Mouse (Mus musculus): ENCODE results near the gene Tspan18. TPM values are rescaled to one million over a fixed set of nuclear protein-coding genes. Genes with fewer than 3 reads are reported as not detected.

The Tspan18 gene
- polyA plus RNA-seq, 1 experiment from 2014 or later, result 20.1 TPM

DNA sequence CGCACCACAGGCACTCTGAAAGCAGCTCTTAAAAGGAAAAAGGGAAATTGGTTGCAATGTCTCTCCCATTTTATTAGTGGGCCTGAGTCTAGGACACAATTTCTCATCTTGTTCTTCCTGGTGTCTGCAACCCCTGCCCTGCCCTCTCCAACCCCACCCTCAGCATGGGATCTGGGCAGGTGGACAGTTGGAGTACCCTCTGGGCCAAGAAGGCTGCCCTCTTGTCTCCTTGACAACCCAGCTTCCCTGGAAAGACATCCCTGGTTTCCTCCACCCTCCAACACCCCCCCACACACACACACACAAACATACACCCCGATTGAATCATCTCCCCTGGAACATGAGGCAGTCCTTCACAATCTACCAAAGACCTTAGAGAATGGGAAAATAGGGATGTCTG lies 158.6 kb downstream of the Tspan18 start:
- no peak overlapping the region for H3K4me2 ChIP-seq (ENCODE audit: low read length)

DNA sequence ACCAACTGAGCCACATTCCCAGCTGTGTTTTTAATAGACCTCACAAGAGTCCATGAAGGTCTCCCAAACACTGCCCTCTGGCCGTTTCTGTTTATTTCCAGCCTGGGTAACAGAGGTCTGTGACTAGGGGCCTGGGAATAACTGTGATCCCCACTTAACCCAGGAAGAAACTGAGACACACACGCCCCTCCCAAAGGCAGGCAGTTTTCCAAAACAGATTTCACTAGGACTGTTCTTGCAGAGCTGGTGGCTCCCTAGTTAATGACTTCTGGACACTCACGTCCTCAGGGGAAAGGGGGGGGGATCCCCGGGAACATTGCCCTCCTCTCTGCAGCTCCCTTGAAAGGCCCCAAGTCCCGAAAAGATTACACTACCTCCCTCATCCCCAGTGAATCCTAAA lies 159.0 kb downstream of the Tspan18 start:
- WGBS, result 22% methylated on average over 5 of the region's 5 CpGs
- H3K4me3 ChIP-seq (ENCODE audit: low read depth, low read length), result no peak overlapping the region
- ATAC-seq, result no peak
- H3K4me1 ChIP-seq (ENCODE audit: control insufficient read depth, insufficient read depth, low read length), result peaks cover 45% of the 10 kb centered on the region
- no peak overlapping the region for H3K4me2 ChIP-seq (ENCODE audit: low read length)
- H3K9ac ChIP-seq (ENCODE audit: low read depth, low read length), result no peak overlapping the region
- no peaks in the 10 kb centered on the region for H3K36me3 ChIP-seq (ENCODE audit: control insufficient read depth, insufficient read depth, low read length)
- H3K27ac ChIP-seq (ENCODE audit: low read length), result peak overlapping the region; percentile 3; the same call in 1 of the 2 replicates
- no peaks in the 10 kb centered on the region for H3K9me3 ChIP-seq (replicated peaks; ENCODE audit: control insufficient read depth, low read length, poor library complexity, severe bottlenecking)
- no peaks in the 10 kb centered on the region for H3K27me3 ChIP-seq (ENCODE audit: control insufficient read depth, insufficient read depth, low read depth, low read length)

More for the DNA sequence above, 158.6 kb downstream of the Tspan18 start:
- Histone ChIP-seq H3K9ac (ENCODE audit: low read depth, low read length) (no peak overlapping the region), H3K4me1 (ENCODE audit: control insufficient read depth, insufficient read depth, low read length) (peaks cover 49% of the 10 kb centered on the region), H3K36me3 (ENCODE audit: control insufficient read depth, insufficient read depth, low read length) (no peaks in the 10 kb centered on the region), H3K27ac (ENCODE audit: low read length) (no peak overlapping the region), H3K9me3 (replicated peaks; ENCODE audit: control insufficient read depth, low read length, poor library complexity, severe bottlenecking) (no peaks in the 10 kb centered on the region), H3K4me3 (ENCODE audit: low read depth, low read length) (no peak overlapping the region), H3K27me3 (ENCODE audit: control insufficient read depth, insufficient read depth, low read depth, low read length) (no peaks in the 10 kb centered on the region)
- no peak for ATAC-seq
- WGBS, result 68% methylated on average over 2 of the region's 2 CpGs

DNA sequence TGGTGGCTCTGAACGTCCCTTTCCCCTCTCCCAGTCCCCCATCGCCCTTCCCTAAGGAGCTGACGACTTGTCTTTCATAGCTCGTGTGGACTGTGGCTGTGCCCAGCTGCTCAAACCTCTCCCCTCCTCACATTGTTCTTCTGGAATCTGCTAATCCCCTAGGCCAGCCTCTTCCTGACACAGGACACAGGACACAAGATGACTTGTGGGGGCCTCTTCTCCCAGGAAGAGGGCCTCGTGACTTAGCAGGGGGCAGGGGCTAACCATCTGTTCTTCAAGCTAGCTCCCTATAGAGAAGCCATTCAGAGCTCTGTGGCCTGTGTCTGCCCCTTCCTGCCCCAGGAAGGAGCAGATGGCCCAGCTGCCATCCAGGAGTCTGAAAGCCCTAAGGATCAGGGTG lies 160.1 kb downstream of the Tspan18 start:
- Histone ChIP-seq H3K4me2 (ENCODE audit: low read length) (no peak overlapping the region), H3K9me3 (replicated peaks; ENCODE audit: control insufficient read depth, low read length, poor library complexity, severe bottlenecking) (no peaks in the 10 kb centered on the region), H3K27ac (ENCODE audit: low read length) (no peak overlapping the region), H3K4me3 (ENCODE audit: low read depth, low read length) (no peak overlapping the region), H3K27me3 (ENCODE audit: control insufficient read depth, insufficient read depth, low read depth, low read length) (no peaks in the 10 kb centered on the region), H3K9ac (ENCODE audit: low read depth, low read length) (0 out of 2 replicates have a peak overlapping the region, but pooled peaks have one; percentile 12), H3K36me3 (ENCODE audit: control insufficient read depth, insufficient read depth, low read length) (no peaks in the 10 kb centered on the region), H3K4me1 (ENCODE audit: control insufficient read depth, insufficient read depth, low read length) (peaks cover 34% of the 10 kb centered on the region)
- 11% methylated on average over 5 of the region's 5 CpGs for WGBS
- ATAC-seq, result no peak

DNA sequence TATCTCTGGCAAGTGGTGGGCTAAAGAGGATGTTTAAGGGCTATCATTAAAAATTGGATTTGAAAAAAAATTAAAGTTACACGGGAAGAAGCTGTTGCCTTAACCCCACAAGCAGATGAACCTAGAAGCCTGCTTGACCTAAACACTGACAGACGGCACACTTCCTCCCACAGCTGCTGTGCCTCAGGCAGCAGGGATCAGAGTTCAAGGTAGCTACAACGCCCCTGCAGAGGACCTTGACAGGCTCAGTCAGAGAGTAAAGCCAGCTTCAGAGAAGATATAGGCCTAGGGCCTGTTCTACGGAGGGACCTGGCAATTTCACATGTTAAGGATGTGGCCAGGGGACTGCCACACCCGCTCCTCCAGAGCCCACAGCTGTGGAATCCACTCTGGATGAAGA lies 161.8 kb downstream of the Tspan18 start:
- Histone ChIP-seq H3K9me3 (replicated peaks; ENCODE audit: control insufficient read depth, low read length, poor library complexity, severe bottlenecking) (no peaks in the 10 kb centered on the region), H3K27me3 (ENCODE audit: control insufficient read depth, insufficient read depth, low read depth, low read length) (no peaks in the 10 kb centered on the region), H3K4me1 (ENCODE audit: control insufficient read depth, insufficient read depth, low read length) (peaks cover 28% of the 10 kb centered on the region), H3K4me3 (ENCODE audit: low read depth, low read length) (no peak overlapping the region), H3K27ac (ENCODE audit: low read length) (no peak overlapping the region), H3K36me3 (ENCODE audit: control insufficient read depth, insufficient read depth, low read length) (no peaks in the 10 kb centered on the region), H3K4me2 (ENCODE audit: low read length) (no peak overlapping the region), H3K9ac (ENCODE audit: low read depth, low read length) (no peak overlapping the region)
- 49% methylated on average over 5 of the region's 5 CpGs for WGBS
- no peak for ATAC-seq

DNA sequence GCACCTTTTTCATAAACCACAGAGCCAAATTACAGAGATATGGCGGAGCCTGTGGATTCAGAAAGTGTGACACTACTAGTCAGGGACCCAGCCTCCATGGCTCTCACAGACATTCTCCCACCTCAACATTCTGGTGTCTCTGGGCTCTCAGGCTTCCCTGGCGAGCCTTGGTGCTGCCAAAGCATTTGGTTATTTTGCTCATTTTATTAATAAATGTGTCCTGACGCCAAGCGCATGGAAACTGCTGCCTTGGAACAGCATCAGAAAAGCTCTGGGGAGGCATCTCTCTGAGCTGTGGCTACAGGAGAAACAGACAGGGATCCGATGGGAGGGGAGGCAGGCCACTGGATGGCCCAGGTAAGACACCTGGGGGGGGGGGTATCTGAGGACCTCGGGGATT lies 162.4 kb downstream of the Tspan18 start:
- Histone ChIP-seq H3K4me3 (ENCODE audit: low read depth, low read length) (no peak overlapping the region), H3K27me3 (ENCODE audit: control insufficient read depth, insufficient read depth, low read depth, low read length) (no peaks in the 10 kb centered on the region), H3K36me3 (ENCODE audit: control insufficient read depth, insufficient read depth, low read length) (no peaks in the 10 kb centered on the region), H3K9ac (ENCODE audit: low read depth, low read length) (no peak overlapping the region), H3K9me3 (replicated peaks; ENCODE audit: control insufficient read depth, low read length, poor library complexity, severe bottlenecking) (no peaks in the 10 kb centered on the region), H3K27ac (ENCODE audit: low read length) (no peak overlapping the region), H3K4me2 (ENCODE audit: low read length) (no peak overlapping the region), H3K4me1 (ENCODE audit: control insufficient read depth, insufficient read depth, low read length) (peaks cover 22% of the 10 kb centered on the region)
- ATAC-seq, result no peak
- 84% methylated on average over 6 of the region's 6 CpGs for WGBS

DNA sequence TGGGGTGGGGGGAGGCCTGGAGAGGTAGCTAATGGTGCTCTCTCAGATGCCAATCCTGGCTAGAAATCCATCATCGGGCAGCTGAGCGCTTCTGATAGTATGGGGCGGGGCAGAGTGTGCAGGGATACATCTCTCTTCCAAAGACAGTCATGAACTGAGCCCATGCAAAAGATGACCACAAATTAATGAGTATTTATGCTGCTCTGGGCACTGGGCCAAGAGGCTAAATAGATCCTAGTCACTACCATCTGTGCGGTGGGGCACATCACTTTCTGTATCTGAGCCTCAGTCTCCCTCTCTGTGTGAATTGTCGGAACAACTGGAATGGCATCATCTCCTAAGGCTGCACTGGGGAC lies 163.5 kb downstream of the Tspan18 start:
- no peak overlapping the region for H3K4me2 ChIP-seq (ENCODE audit: low read length)
- H3K9me3 ChIP-seq (replicated peaks; ENCODE audit: control insufficient read depth, low read length, poor library complexity, severe bottlenecking), result no peaks in the 10 kb centered on the region
- H3K9ac ChIP-seq (ENCODE audit: low read depth, low read length), result no peak overlapping the region
- H3K36me3 ChIP-seq (ENCODE audit: control insufficient read depth, insufficient read depth, low read length), result no peaks in the 10 kb centered on the region
- ATAC-seq, result no peak
- no peaks in the 10 kb centered on the region for H3K27me3 ChIP-seq (ENCODE audit: control insufficient read depth, insufficient read depth, low read depth, low read length)
- no peak overlapping the region for H3K27ac ChIP-seq (ENCODE audit: low read length)
- H3K4me1 ChIP-seq (ENCODE audit: control insufficient read depth, insufficient read depth, low read length), result peaks cover 22% of the 10 kb centered on the region
- WGBS, result 57% methylated on average over 5 of the region's 5 CpGs
- H3K4me3 ChIP-seq (ENCODE audit: low read depth, low read length), result no peak overlapping the region

DNA sequence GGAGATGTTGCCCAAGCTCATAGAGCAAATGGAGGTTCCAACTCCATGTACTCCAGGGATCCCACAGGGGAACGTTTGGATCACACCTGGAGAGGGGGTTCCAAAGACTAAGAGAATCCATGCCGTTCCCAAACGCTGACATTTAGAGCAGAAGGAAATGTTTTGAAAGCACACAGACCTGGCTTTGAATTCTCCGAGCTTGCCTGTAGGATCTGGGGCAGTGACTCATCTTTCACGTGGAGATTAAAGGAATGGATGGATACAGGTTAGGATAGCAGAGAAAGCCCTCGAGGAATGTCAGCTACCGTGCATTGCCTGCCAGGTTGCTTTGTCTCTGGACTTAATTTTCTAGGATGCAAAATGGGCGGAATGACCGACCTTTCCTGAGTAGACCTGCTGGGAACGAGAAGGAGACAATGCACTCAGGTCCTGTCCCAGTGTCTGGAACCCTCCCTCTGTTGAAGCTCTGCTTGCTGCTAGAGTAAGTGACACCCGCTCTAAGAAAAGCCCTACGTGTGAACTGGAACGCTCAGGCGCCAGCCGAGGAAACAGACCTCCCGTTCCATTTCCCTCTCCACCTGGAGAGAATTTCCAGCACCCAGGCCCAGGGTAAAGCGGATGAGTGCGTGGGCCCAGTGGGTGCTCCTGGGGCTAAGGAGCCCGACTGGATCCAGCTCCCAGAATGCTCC lies 164.0 kb downstream of the Tspan18 start:
- Histone ChIP-seq H3K27ac (ENCODE audit: low read length) (no peak overlapping the region), H3K36me3 (ENCODE audit: control insufficient read depth, insufficient read depth, low read length) (no peaks in the 10 kb centered on the region), H3K9ac (ENCODE audit: low read depth, low read length) (no peak overlapping the region), H3K4me2 (ENCODE audit: low read length) (no peak overlapping the region), H3K4me1 (ENCODE audit: control insufficient read depth, insufficient read depth, low read length) (peaks cover 18% of the 10 kb centered on the region), H3K9me3 (replicated peaks; ENCODE audit: control insufficient read depth, low read length, poor library complexity, severe bottlenecking) (no peaks in the 10 kb centered on the region), H3K27me3 (ENCODE audit: control insufficient read depth, insufficient read depth, low read depth, low read length) (no peaks in the 10 kb centered on the region), H3K4me3 (ENCODE audit: low read depth, low read length) (no peak overlapping the region)
- 74% methylated on average over 19 of the region's 19 CpGs for WGBS
- ATAC-seq, result no peak

DNA sequence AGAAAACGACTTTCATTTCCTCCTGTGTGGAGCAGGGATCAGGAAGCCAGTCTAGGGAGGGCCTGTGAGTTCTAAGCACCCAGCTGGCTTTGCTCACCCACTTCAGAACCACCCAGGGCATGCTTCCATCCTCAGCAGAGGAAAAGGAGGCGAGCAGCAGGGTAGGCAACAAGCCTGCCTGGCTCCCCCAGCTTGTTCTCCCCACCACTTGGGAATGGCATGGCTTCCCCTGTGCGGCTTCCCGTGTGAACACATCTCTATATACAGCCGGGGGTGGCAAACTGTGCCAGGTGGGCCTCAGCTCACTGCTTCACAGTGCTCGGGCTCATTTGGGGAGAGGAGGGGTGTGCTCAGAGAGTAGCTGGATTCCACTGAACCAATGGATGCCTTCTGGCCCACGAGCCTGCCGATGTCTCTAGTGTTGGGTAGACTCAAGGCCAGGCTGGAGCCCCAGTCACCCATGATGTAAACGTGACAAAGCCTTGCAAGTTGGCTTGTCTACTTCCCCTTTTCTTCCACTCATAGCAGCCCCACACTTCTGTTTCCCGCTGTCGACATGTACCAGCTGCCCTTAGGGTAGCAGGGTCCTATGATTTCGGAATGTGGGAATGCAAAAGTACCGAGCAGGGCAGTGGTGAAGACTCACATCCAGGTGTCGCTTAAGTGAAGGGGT lies 167.4 kb downstream of the Tspan18 start:
- Histone ChIP-seq H3K4me1 (ENCODE audit: control insufficient read depth, insufficient read depth, low read length) (peaks cover 8% of the 10 kb centered on the region), H3K27ac (ENCODE audit: low read length) (peak overlapping the region; percentile 63), H3K27me3 (ENCODE audit: control insufficient read depth, insufficient read depth, low read depth, low read length) (no peaks in the 10 kb centered on the region), H3K9me3 (replicated peaks; ENCODE audit: control insufficient read depth, low read length, poor library complexity, severe bottlenecking) (no peaks in the 10 kb centered on the region), H3K4me2 (ENCODE audit: low read length) (no peak overlapping the region), H3K9ac (ENCODE audit: low read depth, low read length) (no peak overlapping the region), H3K4me3 (ENCODE audit: low read depth, low read length) (no peak overlapping the region), H3K36me3 (ENCODE audit: control insufficient read depth, insufficient read depth, low read length) (no peaks in the 10 kb centered on the region)
- ATAC-seq, result no peak; the same call in 1 of the 2 replicates
- WGBS, result 85% methylated on average over 14 of the region's 14 CpGs

DNA sequence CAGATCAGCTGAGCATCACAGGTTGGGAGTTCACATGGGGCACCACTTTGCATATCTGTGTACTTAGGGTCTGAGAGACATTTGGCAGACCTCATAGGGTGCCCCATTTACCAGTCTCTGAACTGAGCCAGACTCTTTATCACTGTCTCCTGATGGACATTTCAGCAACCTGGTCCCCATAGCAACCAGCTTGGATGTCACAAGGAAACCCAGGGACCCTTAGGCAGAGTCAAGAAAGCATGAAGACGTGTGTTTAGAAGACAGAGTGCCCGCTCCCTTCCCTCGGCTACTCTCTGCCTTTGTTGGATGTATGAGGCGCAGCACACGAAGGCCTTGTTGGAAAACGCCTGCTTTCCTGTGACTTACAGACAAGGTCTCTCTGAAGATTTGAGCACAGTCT lies 168.0 kb downstream of the Tspan18 start:
- peak; percentile 61; the same call in 1 of the 2 replicates for ATAC-seq
- H3K27ac ChIP-seq (ENCODE audit: low read length), result peak overlapping the region; percentile 63; the same call in 1 of the 2 replicates
- H3K4me1 ChIP-seq (ENCODE audit: control insufficient read depth, insufficient read depth, low read length), result peaks cover 8% of the 10 kb centered on the region
- no peak overlapping the region for H3K4me2 ChIP-seq (ENCODE audit: low read length)
- no peak overlapping the region for H3K4me3 ChIP-seq (ENCODE audit: low read depth, low read length)
- H3K9me3 ChIP-seq (replicated peaks; ENCODE audit: control insufficient read depth, low read length, poor library complexity, severe bottlenecking), result no peaks in the 10 kb centered on the region
- no peaks in the 10 kb centered on the region for H3K36me3 ChIP-seq (ENCODE audit: control insufficient read depth, insufficient read depth, low read length)
- H3K9ac ChIP-seq (ENCODE audit: low read depth, low read length), result no peak overlapping the region
- no peaks in the 10 kb centered on the region for H3K27me3 ChIP-seq (ENCODE audit: control insufficient read depth, insufficient read depth, low read depth, low read length)
- 54% methylated on average over 6 of the region's 6 CpGs for WGBS
